Mouse (Mus musculus) CD4-positive, CD25-positive, alpha-beta regulatory T cell, adult 4 months (primary cell): ENCODE results near the gene Rab5a. TPM values are rescaled to one million over a fixed set of nuclear protein-coding genes. Genes with fewer than 3 reads are reported as not detected.
A peak's percentile ranks its signal among the peaks of the same experiment; 100 is the strongest.
"Not testable (repeated sequence)": the region's sequence is repeated elsewhere in the genome, so short reads cannot be mapped to it uniquely, and the experiment has no call there.

ENCODE experiments used
- ATAC-seq: one replicate; pipeline ENCODE4 v1.8.0; 2017
- polyA plus RNA-seq, 2 experiments: library from polyadenylated mRNA; unstranded; fragments of 100-300 nt; shearing (Covaris generic); gene quantifications; one replicate each; pipeline ENCODE4 v1.2.1; 2017

Gene Rab5a
- 10 to 100 TPM in 1 of 2 experiments, 1 to 10 TPM in 1; 9.1 to 16.0 TPM for polyA plus RNA-seq

DNA sequence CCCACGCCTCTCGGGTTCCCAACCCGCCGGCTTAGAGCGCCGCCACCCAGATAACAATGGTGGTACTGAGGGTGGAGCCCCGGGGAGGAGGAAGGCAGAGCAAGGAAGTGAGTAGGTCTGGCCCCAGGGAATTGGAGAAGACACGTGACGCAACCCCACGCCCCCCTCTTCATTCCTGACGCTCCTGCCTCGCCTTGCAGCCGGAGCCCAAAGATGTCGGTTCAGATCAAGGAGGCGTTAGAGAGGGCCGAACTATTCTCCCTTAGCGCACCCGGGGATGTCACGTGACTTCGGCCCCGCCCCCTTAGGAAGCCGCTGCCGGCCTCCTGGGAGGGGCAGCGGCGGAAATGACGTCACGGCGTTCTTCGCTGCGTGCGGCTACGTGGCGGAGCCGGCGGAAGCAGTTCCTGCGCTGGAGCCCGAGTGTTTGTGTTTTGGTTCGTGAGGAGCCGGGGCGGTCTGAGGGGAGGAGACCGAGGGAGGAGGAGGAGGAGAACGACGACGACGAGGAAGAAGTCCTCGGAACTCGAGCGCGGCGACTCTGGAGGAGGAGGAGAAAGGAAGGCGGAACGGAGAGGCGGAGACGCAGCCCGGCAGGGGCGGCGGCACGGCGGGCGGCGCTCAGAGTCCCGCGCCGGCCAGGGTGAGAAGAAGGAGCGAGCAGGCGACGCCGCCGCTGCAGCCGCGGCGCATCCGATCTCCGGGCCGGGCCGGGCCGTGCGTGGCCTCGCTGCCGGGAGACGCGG, at the start of gene Rab5a:
Gene Rab5a (plus strand): TSS at position 377 of the 746 bp plus-strand sequence.
- ATAC-seq = peak; percentile 88

DNA sequence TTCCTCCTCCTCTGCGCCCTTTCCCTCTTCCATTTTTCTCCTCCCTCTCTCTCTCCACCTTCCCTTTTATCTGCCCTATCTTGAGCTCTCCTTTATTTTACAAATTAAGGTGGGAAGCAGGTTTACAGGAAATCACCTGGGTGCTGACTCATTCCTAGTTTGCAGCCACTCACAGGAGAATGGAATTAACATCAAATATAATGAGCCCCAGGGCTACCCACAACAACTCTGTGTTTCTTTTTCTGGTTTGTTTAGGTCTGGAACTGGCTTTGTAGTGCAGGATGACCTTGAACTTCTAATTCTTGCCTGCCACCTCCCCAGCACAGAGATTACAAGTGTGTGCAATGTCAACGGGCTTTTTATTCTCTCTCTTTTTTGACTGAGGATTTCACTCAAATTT, 22.9 kb upstream of the Rab5a start:
- ATAC-seq = no peak

DNA sequence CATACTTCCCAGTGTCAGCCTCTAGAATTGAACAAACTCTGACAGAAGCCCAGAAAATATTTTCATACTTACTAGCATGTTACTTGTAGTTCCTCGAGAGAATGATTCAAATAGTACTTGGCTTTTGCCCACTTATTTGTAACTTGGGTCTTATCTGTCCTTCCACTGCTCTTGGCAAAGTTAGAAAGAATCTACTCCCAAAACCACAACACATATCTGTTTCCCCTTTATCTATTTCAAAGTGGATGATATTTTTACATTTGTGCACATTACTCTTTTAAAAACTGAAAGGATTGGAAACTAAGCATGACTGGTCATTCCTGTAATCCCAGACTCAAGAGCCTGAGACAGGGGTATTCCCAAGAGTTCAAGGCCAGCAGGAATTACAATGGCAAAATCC, 22.3 kb upstream of the Rab5a start:
- ATAC-seq = no peak

DNA sequence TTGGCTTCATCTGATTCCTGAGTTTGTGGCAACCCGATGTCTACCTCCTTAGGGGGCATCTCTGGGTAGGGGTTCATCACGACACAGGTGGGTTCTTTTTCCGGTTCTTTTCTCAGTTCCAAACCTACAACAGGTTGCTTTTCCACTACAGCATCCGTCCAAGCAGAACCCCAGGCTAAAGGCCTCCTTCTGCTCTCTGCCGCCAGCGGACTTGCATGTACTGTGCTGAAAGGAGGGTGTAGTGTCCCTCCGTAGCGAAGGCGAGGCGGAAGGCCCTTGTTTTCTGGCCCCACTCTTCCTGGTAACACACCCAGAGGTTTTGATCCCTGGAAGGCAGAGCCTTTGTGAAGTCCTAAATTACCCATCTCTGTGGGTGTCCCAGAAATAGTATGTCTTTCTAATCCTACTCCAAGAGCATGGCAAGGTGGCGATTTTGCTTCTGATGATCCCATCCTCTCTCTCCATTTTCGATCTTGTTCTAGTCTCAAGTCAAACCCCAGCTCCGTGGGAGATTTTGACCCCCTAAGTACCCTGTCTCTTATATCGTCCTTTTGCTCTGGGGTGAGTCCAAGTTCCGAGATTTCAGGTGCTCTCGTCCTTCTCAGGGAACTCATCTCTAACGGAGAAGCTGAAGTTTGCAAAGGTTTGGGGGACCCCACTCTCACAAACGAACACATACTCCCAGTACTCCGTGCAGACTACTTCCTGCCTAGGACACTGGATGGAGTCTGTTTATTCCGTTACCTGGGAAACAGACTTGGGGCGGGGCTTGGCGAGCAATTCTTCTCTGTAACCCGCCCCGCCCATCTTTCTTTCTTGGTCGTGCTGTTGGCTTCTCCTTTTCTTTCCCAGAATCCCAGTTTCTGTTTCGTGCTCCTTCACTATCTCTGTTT, 16.2 kb upstream of the Rab5a start, which contains the start of gene Efhb:
Gene Efhb (minus strand): TSS at position 719 of the 893 bp plus-strand sequence.
- ATAC-seq = peak; percentile 97

DNA sequence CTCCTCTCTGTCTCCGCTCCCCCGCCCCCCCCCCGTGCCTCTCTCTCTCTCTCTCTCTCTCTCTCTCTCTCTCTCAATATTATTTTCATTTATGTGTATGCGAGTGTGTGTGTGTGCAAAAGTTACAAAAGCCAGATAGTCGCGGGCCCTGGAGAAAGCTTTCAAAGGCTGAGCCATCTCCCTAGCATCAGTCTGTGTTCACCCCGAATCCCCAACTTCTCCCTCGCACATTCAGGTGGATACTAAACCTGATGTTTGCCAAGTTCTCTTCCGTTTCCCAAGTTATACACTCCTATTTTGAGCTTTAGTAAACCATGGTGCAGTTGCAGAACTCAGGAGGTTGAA, 15.6 kb upstream of the Rab5a start:
- ATAC-seq = peak; percentile 21

DNA sequence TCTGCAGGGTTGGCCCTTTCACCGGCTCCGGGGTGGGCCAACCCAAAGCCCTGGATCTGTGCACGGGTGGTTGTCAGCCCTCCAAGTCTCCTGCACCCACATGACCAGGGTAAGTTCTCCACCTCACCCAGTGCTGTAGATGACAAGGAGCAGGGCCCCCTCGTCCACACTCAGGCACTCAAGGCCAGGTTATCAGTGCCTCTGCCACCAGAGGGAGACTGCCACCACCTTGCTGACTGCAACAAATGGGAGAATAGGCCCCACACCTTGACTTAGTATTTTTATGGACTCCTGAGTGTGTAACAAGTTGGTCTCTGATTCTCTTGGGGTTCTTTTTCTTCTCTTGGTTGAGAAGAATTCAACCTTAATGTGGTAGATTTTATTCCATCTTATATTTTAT, 13.5 kb upstream of the Rab5a start:
- ATAC-seq = peak; percentile 27

DNA sequence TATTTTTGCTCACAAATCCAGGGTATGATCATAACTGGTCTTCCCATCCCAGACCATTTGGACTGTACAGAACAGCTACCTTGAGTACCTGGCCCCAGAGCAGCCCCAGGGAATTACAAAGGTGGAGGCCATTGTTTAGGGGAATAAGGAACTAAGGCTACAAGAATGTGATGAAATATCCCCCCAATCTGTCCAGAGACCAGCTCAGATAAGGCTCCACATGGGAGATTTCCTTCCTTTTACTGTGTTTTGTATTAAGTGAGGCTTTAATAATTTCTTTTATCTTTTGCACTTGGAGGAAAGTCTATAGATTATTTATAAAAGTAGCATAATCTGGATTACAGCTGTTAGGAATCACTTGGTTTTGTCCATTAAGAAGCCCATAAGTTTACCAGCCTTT, 10.3 kb upstream of the Rab5a start:
- ATAC-seq = no peak

DNA sequence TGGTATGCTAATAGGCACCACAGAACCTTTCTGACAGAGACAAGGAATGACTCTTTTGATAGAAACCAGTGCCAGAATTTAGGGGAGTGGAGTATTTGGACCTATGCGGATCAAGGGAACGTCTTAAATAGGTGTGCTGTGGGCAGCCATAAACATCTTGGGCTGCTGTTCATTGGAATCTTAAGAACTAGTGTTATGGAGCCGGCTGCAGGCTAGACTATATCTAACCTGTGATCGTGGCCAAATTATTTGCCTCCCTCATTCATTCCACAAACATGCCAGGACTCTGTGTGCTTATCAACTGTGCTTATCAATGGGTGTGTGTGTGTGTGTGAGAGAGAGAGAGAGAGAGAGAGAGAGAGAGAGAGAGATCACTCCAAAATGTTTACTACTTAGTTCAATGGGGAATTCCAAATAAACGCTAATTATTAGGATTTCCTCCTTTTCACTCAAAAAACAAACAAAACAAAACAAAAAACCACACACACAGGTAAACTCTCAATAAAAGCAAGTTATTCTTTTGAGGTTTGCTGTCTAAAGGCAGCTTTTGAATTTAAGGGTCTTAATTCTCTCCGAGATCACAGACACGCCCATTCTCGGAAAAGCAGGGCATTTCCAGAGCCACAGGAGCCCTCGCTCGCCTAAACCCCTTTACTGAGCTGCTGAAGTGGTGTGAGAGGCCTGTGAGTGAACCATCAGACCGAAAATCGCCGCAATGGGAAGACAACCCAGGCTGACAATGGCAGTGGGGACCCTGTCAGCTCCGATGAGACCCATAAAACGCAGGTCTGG, 772 bp upstream of the Rab5a start:
- peak; percentile 4 for ATAC-seq

DNA sequence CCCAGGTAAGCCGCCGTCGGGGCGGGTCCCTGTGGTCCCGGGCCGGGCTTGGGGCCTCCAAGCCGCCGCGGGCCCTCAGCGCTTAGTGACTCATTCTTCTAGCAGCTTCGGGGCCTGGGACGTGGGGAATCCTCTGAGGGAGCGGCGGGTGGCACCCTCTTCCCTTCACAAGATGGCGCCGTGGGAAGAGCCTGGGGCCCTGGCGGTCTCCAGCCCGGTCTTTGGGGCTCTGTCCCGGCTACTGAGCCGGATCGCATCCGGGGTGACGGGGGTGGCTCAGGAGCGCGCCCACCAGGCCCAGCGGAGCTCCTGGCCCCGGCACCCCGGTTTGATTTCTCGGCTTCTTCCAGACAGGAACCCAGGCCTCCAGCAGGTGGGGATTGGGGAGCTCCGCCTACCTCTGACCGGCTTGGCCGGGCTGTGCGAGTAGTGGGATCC, 589 bp downstream of the Rab5a start:
- peak; percentile 27 for ATAC-seq

DNA sequence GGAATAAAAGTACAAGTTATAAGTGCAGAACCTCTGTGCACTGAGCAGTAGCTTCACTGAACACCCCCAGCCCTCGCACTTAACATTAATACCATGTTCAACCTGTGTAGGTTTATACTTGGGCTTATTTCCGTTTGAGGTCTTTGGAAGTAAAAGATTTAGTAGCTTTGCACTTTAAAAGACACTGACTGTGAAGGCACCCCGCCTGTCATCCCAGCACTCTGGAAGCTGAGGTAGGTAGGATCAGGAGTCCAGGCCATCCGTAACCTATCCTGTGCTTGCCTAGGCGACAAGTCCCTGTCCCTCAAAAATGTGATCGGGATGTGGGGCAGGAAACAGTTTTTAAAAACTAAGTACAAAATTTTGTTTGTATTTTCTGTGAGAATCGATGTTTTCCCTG, 1.4 kb downstream of the Rab5a start:
- no peak for ATAC-seq

DNA sequence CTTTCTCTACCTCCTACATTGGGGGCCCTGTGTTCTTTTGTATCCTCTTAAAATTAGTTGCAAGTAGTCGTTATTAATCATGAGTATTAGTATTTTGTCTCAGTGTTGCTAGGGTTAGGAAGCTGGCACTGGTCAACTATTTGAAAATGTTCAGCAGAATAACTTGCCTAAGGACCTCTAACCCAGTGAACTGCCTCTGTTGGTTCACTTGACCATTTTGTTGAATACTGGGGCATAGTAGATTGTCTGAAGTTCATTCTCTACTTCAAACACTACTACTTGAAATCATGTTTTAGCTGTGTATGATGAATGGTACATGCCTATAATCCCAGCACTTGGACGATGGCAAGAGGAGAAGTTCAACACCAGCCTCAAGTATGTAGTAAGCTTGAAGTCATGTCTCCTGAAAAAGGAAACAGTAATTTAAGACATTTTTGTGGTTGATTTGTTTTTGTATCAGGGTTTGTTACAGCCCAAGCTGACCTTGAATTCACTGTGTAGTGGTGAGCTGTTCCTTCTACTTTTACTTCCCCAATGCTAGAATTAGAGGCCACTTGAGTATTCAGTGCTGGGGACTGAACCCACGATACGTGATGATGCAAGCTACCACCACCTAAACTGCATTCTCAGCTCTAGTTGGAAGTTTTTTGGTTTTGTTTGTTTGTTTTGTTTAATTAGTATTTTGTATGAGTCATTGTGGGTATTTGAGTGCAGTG, 9.4 kb downstream of the Rab5a start:
- ATAC-seq = no peak

DNA sequence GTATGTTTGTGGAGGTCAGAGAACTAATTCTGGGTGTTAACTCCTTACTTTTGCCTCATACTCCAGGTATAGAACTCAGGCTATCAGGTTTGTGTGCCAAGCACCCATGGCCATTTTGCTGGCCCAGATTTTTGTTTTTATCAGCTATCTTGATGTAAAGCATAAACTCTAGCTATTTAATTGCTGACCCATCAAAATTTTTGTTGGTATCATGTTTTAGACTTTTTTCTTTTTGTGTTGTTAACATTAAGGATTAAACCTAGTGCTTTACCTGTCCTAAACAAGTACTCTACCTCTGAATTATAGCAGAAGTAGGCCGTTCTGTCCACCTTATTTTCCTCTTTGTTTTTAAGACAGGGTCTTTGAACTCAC, 10.0 kb downstream of the Rab5a start:
- ATAC-seq = no peak

DNA sequence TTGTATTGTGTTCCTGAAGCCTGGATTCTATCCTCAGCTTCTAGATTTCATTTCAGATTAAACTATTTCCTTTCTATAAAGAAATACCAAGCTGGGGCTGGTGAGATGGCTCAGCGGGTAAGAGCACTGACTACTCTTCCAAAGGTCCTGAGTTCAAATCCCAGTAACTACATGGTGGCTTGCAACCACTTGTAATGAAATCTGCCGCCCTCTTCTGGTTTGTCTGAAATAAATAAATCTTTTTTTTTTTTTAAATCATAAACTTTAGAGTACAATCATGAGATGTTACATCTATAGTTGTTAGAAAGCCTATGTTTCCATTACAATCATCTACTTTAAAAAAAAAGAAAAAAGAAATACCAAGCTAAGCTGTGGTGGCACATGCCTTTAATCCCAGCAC, 23.9 kb downstream of the Rab5a start:
- ATAC-seq = no peak

DNA sequence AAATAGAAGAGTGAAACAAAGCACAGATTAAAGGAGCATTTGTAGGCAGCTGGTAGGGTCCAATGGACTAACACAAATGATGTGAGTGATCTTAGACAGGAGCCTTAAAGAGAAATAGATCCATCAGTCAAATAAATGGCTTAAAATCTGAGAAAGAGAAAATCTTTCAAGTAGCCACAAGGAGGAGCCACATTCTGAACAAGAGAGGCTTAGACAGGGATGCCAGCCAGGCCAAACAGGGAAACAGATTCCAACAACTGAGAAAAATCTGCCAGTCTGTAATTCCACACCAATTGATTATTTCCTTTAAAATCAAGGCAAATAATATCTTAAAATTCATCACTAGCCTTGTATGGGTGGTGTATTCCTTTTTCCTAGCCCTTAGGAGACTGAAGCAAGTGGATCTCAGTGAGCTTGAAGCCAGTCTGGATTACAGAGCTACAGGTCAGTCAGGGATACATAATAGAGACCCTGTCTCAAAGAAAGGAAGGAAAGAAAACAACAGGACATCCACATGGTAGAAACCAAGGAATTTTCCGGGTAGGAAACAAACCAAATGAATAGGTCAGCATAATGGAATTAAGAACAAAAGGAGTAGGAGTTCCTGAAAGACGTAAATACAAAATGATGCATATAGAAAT, 33.4 kb downstream of the Rab5a start:
- ATAC-seq = peak; percentile 55

DNA sequence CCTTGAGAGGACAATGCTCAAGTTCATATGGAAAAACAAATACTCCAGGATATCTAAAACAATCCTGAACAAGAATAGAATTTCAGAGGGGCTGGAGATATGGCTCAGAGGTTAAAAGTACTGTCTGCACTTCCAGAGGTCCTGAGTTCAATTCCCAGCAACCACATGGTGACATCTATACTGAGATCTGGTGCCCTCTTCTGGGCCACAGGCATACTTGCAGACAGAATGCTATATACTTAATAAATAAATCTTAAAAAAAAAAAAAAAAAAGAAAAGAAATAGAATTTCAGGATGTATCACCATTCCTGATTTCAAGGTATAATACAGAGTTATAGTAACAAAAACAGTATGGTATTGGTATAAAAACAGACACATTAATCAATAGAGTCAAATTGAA, 40.3 kb downstream of the Rab5a start:
- ATAC-seq = no peak

DNA sequence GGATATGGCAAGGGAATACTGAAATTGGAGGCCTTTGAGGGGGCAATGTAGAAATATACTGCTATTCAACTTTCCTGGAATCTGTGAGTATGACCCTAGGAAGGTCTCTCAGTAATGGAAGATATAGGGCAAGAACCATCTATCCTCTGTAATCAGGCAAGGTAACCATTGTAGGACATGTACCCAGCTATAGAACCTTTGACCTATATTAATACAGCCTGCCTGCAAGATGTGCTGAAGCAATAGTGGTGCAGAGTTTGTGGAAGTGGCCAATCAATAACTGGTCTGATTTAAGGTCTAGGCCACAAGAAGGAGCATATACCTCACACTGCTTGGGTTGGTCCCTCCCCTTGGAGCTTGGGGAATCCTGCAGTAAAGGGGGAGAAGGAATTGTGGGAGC, 41.5 kb downstream of the Rab5a start:
- no peak for ATAC-seq

DNA sequence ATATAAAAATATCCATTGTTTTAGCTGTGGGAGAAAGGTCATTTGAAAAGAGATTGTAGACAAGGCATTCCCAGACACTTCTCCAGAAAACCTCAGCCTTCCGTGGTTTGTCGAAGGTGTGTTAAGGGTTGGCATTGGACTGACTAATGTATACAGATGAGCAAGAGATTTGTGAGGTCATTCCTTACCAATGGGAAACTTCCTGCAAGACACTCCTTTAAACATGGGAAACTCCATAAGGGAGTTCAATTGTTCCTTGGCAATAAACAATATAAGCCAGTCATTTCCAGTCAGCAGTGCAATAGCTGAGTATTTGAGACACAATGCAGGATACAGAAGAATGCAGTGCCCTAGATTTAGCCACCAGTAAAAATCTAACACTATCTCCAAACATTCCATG, 49.0 kb downstream of the Rab5a start:
- no peak for ATAC-seq

DNA sequence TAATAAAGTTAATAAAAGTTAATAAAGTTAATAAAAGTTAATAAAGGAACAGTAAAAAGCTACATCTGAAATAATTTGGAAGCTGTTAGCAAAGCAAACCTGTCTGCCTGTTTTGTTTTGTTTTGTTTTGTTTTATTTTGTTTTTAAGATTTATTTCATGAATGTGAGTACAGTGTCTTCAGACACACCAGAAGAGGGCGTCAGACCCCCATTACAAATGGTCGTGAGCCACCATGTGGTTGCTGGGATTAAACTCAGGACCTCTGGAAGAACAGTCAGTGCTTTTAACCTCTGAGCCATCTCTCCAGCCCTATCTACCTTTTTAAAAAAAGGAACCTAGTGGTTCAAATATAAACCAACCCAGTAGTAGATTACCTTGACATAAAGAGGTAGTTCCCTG, 52.1 kb downstream of the Rab5a start:
- no peak for ATAC-seq

DNA sequence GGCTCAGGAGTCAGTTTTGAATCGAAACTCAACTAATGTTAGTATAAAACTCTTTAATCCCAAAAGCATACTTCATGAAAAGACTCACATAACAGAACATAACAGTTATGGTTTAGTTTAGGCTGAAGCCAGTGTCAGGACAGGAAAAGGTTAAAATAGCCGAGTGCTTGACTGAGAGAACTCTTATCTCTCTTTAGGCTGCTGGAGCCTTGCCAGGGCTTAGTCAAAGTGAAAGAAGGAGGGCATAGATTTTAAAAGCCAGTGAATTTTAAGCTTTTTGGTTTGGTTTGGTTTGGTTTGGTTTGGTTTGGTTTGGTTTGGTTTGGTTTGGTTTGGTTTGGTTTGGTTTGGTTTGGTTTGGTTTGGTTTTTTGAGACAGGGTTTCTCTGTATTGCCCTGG, 53.4 kb downstream of the Rab5a start:
- ATAC-seq = peak; percentile 81

DNA sequence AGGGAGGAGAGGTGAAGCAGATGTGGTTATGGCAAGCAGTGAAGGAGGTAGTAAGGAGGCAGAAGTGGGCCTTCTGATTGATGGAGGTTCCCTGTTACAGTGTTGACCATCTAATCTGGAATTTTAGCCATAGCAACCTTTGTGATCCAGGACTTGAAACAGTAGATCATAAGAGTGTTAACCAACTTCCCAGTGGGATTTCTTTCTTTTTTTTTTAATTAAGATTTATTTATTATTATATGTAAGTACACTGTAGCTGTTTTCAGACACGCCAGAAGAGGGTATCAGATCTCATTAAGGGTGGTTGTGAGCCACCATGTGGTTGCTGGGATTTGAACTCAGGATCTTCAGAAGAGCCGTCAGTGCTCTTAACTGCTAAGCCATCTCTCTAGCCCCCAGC, 60.3 kb downstream of the Rab5a start, which contains the start of gene Pp2d1:
Gene Pp2d1 (minus strand): TSS at position 101 of the 400 bp plus-strand sequence.
- not testable (repeated sequence) for ATAC-seq

DNA sequence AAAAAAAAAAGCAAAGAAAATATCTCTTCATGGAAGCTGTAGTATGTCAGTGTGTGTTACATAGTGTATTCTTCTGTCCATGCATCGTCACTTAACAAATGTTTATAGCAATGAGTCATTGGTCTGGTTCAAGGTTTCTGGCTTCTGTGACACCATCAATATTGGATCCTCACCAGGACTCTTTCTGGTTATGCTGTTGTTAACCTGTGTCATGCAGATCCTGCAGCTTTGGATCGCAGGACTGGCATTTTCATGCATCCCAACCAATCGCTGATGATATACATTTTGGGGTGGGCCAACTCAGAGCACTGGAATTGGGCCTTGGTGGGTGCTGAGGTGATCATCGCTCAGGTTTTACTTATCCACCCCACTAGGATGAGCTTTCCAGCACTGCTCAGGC, 63.5 kb downstream of the Rab5a start:
- ATAC-seq = no peak
